Mouse (Mus musculus): ENCODE results near the gene Efemp2.

DNA sequence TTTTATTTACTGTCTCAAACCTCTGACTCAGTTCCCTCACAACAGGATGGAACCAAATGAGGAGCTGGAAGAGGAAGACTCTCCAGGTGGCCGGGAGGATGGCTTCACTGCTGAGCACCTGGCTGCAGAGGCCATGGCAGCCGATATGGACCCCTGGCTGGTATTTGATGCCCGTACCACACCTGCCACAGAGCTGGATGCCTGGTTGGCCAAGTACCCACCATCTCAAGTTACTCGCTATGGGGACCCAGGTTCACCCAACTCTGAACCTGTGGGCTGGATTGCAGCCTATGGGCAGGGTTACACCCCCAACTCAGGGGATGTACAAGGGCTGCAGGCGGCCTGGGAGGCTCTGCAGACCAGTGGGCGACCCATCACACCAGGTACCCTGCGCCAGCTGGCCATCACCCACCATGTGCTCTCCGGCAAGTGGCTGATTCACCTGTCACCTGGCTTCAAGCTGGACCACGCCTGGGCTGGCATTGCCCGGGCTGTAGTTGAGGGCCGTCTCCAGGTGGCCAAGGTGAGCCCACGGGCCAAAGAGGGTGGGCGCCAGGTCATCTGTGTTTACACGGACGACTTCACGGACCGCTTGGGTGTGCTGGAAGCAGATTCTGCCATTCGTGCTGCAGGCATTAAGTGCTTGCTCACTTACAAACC is 47.7 kb upstream of the Efemp2 start:
- TF ChIP-seq CTCF (IDR thresholded peaks at IDR 0.05; ENCODE audit: control insufficient read depth, insufficient read depth, insufficient read length): no peak
- TF ChIP-seq MYOD1 (IDR thresholded peaks at IDR 0.05; ENCODE audit: control insufficient read depth, insufficient read length, low read depth): no peak
- no peak for TF ChIP-seq USF1 (IDR thresholded peaks at IDR 0.05; ENCODE audit: low read depth)

Measured in C2C12 (cell line).